Mouse (Mus musculus) kidney, adult 18-20 months (tissue): ENCODE measurements around the gene BC035044.
"Not testable (repeated sequence)": the region's sequence is repeated elsewhere in the genome, so short reads cannot be mapped to it uniquely, and the experiment has no call there.

Experiments used
- DNase-seq: peaks from one replicate; pipeline ENCODE4 v3.0.0; 2021

The BC035044 gene

DNA sequence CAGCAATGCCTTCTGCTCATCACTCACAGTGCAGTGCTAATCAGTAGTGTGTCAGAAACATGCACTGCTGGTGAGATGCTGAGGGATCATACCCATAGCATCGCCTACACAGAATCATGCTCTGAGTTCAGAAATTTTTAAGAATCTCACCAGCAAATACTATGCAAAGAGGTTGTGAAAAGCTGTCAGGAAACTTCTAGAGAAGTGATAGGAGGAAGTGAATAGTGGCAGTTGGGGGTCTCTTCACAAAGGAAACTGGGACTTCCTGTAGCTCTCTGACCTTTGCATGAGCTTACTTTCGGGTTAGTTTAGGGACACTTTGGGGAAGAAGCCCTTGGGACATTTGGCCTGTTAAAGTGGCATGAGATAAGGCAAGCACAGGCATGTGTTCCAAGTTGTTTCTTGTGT is at the start of gene BC035044:
Gene BC035044, minus strand, starts transcription at position 179 of the 408 bp plus-strand sequence.
- no peak for DNase-seq

DNA sequence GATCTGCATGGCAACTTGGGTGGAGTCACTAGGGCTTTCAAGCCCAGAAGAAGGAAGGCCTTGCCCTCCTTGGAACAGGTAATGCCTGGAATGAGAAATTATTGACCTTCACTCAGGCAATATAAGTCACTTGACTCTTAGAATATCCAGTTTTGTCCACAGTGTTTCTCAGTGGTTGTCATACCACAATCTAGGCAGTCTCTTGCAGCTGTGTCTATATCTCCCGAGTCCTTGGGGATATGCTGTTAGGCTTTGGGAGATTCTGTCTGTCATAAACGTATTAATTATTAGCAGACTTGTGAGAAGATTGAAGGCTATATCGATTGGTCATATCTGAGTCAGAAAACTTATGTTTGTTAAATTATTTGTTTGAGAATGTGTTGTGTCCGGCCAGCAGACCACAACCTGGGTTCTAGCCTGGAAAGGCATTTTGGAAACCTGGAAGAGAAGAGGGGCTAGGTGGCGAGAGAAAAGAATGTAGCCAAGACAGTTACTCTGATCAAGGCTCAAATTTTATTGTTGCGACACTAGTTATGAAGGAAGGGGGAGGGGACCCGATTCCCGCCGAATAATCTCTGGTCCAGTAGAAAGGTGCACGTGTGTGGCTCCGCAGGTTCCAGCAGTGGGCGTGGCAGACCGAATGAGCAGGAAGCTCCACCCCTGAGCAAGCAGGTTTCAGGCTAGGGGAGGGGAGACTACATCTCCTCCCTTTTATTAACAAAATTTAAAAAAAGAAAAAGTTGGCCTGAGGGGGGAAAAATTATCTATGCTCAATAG is 45.2 kb upstream of the BC035044 start:
- DNase-seq, result not testable (repeated sequence)

DNA sequence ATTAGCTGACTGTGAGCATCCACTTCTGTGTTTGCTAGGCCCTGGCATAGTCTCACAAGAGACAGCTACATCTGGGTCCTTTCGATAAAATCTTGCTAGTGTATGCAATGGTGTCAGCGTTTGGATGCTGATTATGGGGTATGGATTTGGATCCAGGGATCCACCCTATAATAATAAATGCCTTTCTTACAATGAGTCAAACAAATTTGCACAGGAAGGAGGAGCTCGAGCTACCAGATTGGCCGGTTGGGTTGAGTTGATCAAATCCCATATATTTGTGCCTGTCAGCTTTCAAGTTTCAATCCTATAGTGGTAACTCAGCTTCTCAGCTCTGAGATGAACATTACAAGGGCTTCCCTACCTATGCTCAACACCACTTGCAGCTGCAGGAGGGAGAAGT is 43.2 kb upstream of the BC035044 start, which contains the start of gene Clec2g:
Gene Clec2g, plus strand, starts transcription at position 301 of the 400 bp plus-strand sequence.
- DNase-seq, result not testable (repeated sequence)

DNA sequence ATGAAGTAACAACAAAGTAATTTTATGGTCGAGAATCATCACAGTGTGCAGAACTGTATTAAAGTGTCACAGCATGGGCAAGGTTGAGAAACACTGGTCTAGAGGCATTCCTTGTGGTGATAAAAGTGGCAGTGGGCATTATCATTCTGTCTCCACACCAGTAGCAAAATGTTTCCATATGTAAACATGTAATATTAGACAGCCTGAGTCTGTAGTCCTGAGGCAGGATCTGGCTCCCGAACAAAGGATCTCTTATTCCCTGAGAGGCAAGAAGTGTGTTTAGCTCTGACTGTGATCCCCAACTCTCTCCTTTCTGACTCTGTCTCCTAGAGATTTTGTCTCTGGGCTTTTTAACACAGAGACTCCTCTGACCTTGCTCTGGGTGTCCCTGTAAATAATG is 42.1 kb upstream of the BC035044 start:
- no peak for DNase-seq

DNA sequence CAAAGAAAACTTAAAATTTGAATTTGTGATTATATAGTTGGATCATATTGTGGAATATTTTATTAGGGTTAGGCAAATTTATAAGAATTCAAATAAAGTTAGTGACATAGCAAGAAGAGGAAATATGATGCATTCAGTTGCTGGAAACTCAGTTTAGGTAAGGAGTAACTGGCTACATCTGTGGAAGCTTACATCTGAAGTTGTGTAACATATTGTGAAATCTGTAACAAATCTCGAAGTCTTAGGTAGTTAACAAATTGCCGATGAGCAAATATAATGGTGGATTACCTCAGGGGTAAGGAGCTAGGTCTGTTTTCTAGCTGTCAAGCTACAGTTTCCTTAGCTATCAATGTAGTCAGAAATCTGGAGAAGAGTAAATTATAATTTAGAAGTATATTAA is 26.4 kb upstream of the BC035044 start:
- DNase-seq, result no peak

DNA sequence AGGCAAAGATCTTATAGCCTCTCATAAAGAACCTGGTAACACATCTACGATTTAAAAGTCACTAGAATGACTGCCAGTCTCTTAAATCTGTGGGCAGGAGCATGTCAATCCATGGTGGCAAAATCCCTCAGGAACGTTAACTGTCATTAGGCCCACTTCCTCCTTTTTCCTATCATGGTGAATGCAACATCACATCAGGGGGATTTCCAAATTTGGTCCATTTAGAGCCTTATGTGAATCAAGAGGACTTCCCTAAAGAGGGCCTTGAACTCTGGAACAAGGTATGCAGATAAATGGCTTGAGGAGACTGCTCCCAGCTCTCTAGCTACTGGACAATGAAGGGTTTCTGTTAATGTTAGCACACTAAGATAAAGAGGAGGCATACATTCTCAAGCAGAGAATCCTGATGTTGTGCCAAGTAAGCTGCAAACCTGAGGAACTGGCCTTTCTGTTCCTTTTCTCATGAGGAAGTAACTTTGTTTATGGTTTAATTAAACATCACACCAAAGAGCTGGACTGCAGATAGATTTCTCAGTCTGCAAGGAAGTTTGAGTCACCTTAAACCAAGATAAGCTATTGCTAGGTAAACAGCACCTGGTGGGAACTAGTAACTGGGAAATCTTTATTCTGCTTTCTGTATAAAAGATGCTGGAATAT is 22.8 kb upstream of the BC035044 start:
- no peak for DNase-seq

DNA sequence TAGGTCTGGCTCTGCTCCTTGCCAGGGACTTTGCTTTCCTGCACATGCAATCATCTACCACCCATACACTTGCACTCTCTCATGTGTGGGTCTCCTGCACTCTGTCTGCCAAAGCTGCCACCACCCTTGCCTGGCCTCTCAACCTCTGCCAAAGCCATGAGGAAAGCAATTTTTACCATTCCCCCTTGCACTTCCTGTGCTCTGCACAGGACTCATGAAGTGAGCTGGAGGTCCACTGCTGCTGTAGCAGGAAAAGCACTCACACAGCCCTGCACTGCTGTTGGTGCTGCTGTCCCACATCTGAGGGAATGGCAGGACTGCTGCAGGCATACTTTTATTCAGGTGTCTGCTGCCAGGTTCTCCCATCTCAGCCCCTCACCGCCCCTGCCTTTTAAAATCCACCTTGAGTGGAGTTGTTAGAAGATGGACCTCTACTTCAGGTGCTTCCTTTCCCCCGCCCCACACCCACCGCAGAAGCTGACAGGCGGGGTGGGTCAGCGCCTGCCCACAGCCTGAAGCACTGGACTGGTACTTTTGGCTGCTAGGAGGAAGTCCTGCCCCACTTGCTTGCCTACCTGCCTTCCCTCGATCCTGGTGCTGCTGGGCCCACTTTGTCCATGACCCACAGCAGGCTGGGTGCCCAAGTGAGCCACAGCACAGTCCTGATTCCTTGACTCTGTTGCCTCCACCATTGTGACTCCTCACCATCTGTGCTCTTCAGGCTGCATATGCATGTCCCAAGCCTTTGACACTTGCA is 10.0 kb upstream of the BC035044 start:
- DNase-seq, result not testable (repeated sequence)

DNA sequence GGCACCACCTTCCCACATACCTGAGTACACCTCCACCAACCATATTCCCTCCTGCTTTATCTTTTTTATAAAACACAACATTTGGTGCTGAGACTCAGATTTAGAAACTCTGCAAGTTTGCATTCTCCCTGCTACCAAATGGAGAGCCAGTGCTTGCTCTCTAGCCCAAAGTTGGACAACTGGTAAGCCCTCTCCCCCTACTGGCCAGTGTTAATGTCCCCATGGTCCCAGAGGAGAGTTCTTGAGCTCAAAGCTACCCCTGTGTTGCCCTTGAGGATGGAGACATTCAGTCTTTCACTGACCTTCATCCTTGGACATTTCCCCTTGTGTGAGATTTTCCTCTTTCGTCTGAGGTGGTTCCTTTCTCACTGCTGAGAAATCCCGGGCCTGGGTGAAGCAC is 9.1 kb upstream of the BC035044 start:
- DNase-seq, result no peak

DNA sequence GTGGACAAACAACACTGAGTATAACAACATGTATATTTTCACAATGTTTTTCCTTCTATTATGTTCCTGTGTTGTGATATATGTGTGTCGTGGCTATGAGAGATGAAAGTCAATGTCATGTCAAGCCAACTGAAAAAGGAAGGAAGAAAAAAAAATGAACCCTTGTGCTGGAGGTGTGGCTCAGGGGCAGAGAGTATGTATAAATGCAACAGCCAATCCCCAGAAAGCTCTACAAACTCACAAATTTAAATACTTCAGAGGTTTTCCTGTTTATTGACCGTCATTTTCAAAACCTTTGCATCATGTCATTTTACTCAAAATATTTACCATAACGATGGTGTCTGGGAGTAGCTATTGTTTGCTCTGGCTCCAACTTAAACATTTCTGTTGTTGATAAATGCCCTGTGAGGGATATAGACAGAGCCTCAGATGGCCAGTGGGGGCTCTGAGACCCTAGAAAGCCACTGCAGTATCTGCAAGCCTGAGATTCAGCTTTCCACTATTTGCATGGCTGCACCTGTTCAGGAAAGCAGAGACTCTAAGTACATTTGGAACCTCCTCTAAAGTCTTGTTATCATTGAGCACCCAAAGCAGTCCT is 4.6 kb upstream of the BC035044 start:
- no peak for DNase-seq

DNA sequence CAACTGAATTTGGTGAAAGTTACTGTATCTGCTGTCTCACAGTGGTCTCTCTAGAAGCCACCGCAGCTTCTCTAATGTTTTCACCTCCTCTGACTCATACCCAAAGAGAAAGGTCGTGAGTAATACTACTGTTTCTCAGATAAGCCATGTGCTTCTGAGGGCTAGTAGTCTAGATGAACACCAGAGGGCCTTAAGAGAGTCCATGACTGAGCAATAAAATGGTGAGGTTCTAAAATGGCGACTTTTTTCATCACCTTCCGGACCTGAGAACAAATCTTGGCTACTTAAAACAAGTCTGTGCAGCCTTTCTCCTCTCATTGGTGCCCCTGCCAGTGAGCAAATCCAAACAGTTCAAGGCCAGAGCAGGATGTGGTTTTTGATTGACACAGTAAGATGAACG is 2.1 kb downstream of the BC035044 start:
- no peak for DNase-seq

DNA sequence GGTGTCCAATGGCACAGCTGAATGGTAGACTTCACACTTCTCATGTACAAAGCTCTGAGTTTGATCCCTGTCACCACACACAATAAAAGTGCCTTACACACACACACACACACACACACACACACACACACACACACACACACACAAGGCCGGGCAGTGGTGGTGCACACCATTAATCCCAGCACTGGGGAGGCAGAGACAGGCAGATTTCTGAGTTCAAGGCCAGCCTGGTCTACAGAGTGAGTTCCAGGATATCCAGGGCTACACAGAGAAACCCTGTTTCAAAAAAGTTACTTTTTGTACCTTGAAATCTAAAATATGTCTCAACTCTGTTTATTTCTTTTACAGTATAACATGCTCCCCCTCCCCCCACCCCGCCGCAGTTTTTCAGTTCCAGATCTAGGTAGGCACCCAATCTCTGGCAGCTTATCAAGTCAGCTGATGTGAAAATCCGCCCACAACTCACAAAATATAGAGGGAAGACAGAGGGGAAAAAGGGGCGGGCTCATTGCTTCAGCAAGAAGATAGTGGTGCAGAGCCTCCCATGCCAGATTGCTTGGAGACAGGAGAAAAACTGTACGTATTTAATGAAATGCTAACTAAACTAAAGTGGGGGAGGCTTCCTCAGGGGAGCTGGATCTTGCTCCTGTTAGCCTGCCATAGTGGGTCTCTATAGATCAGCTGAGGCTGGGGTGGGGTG is 3.7 kb downstream of the BC035044 start, which contains the start of gene Clec2i:
Gene Clec2i, plus strand, starts transcription at position 498 of the 700 bp plus-strand sequence.
- DNase-seq, result not testable (repeated sequence)

DNA sequence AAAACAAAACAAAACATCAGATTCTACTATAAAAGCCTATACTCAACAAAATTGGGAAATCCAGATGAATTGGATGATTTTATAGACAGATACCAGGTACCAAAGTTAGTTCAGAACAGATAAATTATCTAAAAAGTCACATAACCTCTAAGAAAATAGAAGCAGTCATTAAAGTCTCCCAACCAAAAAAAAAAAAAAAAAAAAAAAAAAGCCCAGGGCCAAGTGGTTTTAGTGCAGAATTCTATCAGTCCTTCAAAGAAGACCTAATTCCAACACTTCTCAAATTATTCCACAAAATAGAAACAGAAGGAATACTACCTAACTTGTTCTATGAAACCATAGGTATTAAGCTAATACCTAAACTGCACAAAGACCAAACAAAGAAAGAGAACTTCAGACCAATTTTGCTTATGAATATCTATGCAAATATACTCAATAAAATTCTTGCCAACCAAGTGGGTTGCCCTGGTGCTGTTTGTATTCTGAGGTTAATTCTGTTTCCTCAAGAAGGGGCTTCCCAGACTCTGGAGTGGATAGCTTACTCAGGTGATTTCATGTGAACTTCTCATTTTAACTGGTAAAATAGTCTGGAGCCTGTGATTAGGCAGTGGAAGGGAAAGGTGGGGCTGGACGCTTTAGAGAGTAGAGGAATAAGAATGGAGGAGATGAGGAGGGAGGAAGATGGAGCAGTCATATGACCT is 18.9 kb downstream of the BC035044 start:
- DNase-seq, result no peak

DNA sequence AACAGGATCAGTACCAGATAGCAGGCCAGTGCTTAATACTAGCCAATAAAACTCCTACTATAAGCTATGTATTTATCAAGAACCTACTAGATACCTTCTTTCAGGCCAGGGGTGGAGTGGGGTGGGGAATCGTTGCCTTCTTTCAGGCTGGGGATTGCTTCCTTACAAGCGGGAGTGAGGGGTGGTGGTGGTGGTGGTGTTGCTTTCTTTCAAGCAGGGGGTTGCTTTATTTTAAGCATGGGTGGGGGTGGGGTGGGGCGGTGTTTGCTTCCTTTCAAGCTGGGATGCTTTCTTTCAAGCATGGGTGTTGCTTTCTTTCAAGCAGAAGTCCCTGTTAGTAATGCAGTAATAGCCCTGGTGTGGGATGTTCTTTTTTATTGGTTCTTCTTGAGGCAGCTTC is 22.1 kb downstream of the BC035044 start:
- DNase-seq, result no peak

DNA sequence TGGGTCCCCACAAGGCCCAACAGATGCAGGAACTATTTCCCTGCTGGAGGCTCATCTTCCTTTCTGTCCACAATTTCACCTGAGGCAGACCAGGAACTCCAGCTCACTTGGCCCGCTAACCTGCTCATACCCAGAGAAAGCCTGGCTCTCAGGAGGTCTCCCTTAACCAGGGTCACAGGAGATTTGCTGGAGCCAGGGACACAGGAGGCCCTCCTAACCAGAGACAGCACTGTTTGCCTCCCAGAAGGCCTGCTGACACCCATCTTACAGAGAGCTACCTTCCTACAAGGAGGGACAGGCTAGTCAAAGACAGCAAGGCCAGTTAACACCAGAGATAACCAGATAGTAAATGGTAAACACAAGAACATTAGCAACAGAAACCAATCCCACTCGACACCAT is 33.0 kb downstream of the BC035044 start:
- DNase-seq, result no peak

DNA sequence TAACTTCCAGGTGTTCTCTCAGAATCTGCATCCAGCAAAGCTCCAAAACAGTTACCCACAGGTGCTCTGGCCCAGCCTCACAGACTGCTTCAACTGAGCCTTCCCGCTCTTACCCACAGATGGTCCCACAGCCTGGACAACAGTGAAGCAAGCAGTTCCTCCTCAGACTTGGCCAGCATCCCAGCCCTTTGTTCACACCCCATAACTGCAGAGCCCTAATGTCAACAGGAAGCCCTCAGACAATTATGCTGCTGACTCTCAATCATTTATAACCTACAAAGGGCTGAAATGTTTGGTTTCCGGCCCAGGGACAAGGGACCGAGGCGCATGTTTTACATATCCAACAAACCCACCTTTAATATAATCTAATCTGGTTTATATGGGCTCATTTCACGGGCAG is 34.7 kb downstream of the BC035044 start:
- DNase-seq, result peak; percentile 72

DNA sequence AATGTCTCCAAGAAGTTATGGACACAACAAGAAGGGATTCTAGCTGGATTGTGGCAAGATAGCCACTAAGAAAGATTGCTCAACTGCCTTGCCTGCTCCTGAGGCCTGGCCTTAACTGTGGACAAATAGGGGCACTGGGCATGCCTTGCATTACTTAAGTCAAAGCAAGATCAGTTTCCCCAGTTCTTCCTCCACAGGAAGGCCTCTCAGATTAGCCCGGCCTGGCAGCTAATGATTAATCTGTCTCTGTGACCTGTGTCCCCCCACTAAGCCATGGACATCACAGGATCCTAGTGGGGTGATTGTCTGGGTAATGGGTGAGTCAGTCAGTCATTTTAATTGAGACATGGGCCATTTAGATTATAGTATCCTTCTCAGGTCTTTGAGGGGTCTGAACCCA is 35.4 kb downstream of the BC035044 start:
- DNase-seq, result no peak

DNA sequence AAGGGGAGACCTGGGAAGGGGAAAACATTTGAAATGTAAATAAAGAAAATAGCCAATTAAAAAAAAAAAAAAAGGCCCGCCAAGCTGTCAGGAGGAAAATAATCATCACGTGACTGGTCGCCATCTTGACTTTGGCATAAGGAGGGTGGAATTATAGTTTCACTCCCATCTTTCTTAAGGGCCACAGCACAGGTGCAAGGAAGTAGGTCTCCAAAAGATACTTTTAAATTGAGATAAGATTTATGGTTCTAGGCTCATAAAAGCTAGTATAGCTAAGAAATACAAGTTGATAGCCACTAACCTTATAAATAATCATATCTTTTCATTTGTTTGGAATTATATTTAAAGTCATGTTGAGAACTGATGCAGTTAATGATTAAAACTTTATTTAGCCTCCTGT is 36.0 kb downstream of the BC035044 start:
- no peak for DNase-seq

DNA sequence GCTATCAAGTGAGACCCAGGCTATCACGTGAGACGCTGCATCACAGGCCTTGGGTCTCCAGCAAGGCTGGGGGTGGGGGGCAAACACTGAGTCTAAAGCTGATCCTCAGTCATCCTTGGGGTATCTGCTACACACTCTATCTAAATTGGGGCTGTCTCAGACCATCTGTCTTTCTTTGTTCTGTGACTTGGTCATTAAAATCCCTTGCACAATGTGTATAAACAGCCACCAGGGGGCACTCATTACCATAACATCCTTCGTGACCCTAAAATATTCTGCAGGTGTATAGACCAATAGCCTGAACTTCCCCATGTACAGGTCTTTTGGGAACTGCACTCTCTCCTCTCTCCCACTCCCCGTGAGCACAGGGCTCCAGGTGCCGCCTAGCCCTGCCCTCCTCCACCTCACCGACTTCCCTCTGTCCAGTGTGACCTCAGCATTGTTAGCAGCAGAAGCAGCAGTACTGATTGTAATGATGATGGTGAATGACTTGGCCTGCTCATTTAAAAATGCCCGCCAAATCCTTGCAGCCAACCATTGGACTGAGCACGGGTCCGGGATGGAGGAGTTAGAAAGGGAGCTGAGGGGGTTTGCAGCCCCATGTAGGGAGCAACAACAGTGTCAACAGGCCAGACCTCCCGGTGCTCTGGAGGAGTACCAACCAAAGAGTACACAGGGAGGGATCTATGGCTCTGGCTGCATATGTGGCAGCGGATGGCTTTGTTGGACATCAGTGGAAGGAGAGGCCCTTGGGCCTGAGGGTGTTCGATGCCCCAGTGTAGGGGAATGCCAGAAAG is 36.7 kb downstream of the BC035044 start:
- peak; percentile 83 for DNase-seq

DNA sequence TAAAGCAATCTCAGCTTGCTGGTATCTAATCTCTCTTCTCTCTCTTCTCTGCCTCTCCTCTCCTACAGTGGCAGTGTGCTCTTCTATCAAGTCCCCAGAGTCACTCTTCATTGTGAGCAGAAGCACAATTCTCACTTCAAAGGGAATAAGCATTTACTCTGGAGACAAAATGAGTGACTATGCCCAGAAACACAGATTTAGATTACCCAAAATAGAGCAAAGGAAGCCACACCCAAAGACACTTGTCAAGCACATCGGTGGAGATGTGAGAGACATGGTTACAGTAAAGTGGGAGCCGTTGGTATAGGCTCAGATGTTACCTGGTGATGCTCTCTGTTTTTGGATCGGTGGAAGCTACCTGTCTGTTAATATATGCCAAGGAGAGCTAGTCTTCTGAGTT is 38.2 kb downstream of the BC035044 start:
- DNase-seq, result no peak

DNA sequence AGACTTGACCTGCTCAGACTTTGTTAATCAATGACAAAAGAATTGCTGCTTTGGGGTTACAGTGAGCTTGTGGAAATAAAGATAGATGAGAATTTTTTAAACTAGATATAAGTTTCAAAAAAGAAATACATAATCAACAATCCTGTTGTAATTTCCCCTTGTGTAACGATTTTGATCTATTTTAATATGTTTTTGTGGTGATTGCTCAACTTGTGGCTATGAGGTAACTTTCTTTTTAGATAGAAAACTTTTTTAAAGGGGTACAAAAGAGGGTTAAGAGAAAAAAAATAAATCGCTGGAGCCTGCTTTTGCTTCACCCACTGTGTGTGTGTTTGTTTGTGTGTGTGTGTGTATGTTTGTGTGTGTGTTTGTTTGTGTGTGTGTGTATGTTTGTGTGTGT is 39.8 kb downstream of the BC035044 start:
- DNase-seq, result no peak

DNA sequence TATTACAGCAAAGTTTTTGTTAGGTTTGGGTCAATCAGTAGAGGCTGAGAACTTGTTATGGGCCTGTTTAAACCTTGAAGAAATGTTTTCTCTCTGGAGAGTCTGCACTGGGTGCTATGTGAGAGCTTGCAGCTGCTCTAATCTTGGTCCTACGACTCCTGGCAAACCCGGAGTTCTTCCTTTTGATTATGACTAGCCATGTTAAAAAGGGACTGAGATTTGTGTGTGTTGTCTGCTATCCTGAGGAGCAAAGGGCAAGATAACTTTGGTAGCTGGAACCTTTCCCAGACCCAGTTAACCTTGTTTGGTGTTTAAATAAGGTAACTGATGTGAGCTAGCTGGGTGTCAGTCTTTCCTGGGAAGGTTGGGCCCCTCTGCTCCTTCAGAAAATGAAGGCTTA is 40.3 kb downstream of the BC035044 start:
- DNase-seq, result no peak
